Mouse (Mus musculus) left cerebral cortex, postnatal 10 days (tissue): Measurements from ENCODE around the gene Smpd1. TPM values are rescaled to one million over a fixed set of nuclear protein-coding genes. Genes with fewer than 3 reads are reported as not detected.

Experiments
- DNase-seq, 2 experiments: peaks; one replicate each; pipeline ENCODE4 v3.0.0; 2021 to 2022; ENCODE audit warnings: low spot score in 2 of 2, mixed read lengths in 1 of 2; ENCODE audit errors: extremely low spot score in 1 of 2
- intact Hi-C: fragments of 180-260 bp; cut with DNase I; formaldehyde crosslinking; loops from one replicate; pipeline ENCODE4 v1.15.1; 2025
- total RNA-seq, 2 experiments: library from RNA; stranded (reverse); gene quantifications; 2 replicates each; pipeline ENCODE4 v1.2.3; 2021

Gene Smpd1
- total RNA-seq, 2 experiments from 2014 or later, result 99.5 to 101 TPM

DNA sequence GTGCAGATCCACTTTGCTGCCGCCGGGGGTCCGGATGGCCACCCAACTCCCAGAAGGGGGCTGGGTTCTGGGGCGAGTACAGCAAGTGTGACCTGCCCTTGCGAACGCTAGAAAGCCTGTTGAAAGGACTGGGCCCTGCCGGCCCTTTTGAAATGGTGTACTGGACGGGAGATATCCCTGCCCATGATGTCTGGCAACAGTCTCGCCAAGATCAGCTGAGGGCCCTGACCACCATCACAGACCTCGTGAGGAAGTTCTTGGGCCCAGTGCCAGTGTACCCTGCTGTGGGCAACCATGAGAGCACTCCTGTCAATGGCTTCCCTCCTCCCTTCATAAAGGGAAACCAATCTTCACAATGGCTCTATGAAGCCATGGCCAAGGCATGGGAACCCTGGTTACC lies 1.4 kb downstream of the Smpd1 start:
- intact Hi-C loops, result loop anchor here (5.0 to 10.0 kb wide), 2 partner anchors 189 to 252 kb away; partner anchors contain the start of gene Taf10
- DNase-seq, result no peak

DNA sequence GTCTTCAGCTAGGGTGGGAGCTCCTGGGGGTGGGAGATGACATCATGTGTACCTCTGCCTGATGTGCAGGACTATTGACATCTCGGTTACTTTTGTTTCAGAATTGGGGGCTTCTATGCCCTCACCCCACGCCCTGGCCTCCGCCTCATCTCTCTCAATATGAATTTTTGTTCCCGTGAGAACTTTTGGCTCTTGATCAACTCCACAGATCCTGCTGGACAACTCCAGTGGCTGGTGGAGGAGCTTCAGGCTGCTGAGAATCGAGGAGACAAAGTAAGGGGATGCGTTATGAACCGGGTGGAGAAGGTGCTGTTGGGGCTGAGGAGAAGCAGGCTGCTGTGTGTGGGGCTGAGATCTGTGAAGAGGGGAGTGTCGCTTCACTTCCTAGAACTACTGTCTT lies 2.2 kb downstream of the Smpd1 start:
- intact Hi-C loops, result loop anchor here (5.0 to 10.0 kb wide), 2 partner anchors 188 to 251 kb away; partner anchors contain the start of gene Taf10
- no peak for DNase-seq

DNA sequence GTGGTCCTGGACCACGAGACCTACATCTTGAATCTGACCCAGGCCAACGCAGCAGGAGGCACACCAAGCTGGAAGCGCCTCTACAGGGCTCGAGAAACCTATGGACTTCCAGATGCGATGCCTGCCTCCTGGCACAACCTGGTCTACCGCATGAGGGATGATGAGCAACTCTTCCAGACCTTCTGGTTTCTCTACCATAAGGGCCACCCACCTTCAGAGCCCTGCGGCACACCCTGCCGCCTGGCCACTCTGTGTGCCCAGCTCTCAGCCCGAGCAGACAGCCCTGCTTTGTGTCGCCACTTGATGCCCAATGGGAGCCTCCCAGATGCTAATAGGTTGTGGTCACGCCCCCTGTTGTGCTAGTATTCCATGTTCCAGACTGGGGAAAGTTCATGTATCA lies 3.5 kb downstream of the Smpd1 start:
- no peak for DNase-seq

DNA sequence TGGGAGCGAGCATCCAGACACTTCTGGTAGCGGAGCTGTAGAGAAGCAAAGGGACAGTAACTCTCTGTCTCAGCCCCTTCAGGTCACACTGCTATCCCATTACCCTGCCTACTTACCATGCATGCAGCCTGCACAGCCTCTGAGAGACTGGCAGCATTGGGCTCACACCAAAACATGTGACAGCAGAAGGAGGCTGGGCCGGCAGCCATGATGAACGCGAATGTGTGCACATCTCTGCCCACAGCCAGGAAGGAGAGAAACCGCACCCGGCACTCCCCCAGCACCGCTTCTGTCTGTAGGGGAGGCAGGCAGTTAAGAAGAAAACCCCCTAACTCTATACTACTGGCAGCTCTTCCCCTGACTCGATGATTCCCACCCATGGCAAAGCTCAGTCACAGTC lies 4.9 kb downstream of the Smpd1 start:
- DNase-seq, result no peak
- intact Hi-C loops, result loop anchor here (5.0 to 10.0 kb wide), 2 partner anchors 186 to 248 kb away; partner anchors contain the start of gene Taf10

More for the DNA sequence above, 3.5 kb downstream of the Smpd1 start:
- intact Hi-C loops, result loop anchor here (5.0 to 10.0 kb wide), 2 partner anchors 187 to 250 kb away; partner anchors contain the start of gene Taf10

DNA sequence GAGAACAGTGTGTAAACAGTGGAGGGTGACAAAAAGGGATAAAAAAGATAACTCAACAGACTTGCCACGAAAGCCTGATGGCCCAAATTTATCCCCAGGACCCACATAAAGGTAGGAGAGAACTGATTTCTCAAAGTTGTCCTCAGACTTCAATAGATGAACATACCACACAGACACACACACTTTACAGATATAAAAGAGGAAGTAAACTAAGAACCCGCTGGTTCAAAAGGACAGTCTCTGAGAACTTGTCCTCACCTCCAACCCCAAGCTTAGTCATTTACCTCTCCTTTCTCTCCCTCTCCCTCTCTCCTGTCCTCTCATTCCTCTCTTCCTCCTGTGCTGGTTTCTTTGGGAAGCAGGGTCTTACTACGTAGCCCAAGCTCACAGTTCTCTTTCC lies 8.2 kb downstream of the Smpd1 start:
- no peak for DNase-seq
- intact Hi-C loops, result no loop called here

DNA sequence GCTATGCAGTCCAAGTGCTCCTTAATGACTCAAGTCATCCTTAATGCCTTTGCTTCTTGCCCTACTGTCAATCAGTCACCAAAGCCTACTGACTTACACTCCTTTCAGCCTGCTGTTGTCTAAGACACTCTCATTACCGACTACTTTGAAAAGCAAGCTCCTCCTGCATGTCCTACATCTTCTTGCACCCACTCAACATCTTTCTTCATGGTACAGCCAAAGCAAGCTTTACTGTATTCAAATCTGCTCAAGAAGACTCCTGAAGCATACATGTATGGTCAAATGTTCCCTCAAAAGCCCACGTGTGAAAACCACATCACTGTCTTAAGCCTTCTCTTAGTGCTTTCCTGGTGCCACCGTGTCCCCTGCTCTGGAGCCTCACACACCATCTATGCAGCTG lies 9.2 kb downstream of the Smpd1 start:
- DNase-seq, result no peak
- intact Hi-C loops, result no loop called here

DNA sequence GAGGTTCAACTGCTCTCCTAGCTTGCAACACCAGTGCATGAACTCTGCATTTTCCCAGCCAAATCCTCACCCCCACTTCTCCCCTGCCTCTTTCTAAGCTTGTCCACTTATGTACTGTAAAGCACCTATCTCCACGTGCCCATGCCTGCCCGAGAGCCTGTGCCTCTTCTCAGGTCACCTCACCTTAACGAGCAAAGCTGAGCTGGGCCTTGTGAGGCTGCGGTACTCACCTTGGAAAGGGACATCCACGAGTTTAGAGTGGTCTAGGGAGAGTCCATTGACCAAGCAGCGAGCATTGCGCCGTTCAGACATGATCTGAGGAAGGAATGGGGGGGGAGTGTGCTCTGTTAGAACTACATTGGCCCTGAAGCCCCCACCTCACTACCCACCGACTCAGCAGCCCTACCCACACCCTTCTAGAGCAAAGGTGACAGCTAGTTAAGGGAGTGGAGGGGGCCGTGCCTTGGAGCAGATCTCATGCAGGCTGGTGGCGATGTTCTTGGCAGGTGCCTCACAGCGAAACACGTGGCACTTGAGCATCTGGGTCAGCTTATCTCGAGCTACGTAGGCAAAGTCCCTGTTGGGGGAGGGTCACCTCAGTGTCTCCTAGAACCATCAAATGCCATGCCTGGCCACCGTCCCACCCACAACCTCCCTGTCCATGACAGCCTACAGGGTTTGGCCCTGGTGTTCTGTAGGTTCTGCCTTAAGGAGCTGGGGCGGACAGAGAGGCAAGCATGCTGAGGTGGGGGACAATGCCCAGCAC lies 11.1 kb downstream of the Smpd1 start:
- intact Hi-C loops, result no loop called here
- no peak for DNase-seq

DNA sequence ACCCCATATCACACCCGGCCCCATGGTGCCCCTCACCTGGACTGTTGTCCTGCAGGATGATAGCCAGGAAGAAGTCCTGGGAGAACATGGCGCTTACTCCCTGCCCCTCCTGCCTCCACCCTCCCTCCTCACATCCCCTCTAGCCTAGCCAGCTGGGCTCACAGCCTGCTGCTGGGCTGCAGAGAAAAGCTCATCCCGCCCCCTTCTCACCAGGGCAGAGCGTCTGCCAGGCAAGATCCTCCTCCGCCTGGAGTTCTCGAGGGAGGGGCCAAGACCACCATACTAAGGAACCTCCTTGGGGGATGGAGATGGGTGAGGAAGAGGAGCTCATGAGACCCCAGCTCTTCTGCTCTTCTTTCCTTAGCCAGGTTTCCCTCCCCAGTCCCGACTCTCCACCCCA lies 14.4 kb downstream of the Smpd1 start:
- DNase-seq, result peak in 1 of 2 experiments; percentile 85
- intact Hi-C loops, result no loop called here

DNA sequence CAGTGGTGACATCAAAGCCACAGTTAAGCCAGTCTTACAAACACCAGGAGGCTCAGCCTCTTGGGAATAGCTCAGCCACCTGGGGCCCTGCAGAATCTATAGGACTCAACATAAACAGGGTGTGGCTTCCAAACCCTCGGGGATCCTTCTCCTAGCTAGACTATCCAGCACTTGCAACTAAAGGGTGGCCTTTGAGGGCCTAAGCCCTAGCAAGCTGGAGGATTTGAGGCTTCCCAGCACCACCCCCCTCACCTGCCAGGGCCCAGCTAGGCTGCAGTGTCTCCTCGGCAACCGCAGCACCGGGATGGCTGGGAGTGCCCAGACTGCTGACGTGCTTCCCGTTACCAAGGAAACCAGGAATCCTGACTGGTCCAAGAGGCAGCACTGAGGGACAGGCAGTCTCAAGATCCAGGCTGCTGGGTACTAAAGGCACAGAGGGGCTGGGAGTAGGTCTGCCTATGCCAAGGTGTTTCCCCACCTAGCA lies 14.9 kb downstream of the Smpd1 start:
- intact Hi-C loops, result no loop called here
- DNase-seq, result peak; percentile 79 to 86

DNA sequence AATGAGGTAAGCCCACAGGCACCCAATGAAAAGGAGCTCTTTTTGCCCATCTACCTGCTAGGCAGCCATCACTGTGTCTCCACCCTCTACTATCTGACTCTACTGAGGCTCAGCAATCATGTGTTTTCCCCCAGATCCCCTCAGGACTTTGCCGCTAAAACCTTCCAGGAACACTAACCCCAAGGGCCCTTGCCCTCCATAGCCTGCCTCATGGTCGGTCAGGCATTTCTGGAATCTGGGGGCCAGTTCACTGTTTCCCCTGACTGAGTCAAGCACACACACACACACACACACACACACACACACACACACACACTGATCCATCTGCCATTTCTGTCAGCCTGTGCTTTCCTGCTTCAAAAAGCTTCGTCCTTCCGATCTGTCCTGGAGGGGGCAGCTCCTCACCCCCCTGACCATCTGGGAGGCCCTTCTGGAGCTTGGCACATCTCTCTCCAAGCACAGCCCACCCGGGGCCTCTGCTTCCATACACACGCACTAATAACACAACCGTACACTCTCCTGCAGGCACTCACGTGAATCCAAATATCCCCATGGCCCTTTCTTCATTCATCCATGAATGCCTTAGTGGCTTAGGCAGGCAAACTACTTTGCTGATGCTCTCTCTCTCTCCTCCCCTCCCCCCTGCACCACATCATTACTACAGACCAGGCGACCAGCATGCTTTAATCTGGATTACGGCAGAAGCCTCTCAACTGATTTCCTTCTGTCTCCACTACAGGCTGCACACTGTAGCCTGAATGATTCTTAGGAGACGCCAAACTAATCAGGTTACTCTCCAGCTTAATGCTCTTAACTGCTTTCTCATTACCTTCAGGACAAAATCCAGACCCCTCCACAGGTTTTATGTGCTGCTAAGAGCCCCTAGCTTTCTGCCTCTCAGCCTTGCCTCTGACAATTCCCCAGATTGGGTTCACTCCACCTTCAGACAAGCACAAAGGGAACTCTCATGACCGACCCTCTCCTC lies 15.6 kb downstream of the Smpd1 start:
- DNase-seq, result peak in 1 of 2 experiments; percentile 55

DNA sequence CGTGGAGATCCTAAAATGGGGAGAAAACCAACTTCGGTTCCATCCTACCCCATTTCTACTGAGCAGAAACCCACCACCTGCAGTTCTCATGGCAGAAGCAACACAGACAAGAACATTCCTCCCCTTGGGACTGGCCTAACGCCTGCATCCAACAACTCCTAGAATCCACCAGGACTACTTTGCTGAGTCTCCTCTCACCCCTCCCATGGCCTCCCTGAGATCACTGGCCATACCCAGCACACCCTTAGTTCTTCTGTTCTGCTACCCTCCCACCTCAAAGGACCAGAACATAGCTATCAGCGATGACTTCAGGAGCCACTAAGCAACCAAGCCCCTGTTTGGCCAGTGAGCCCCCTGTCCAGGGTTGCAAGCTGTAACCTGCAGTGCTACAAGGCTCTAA lies 16.6 kb downstream of the Smpd1 start:
- no peak for DNase-seq
- intact Hi-C loops, result no loop called here

More for the DNA sequence above, 15.6 kb downstream of the Smpd1 start:
- intact Hi-C loops, result no loop called here

DNA sequence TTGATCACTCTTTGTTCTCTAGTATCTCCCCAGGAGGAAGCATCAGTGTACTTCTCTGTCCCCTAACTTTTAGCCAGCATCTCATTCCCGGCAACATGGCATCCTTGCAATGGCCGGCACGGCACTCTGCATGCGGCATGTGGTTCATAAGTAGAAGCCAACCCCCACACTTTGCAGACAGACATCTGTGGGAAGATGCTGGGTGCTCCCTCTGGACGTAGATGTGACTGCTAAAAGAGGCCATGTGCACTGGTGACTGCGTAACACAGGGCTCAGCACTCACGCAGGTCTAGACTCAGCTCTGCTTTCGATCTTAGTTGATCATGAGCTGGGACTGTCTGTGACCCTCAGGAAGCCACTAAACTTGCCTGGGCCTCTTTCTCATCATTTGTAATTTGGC lies 18.8 kb downstream of the Smpd1 start:
- DNase-seq, result no peak
- intact Hi-C loops, result no loop called here

DNA sequence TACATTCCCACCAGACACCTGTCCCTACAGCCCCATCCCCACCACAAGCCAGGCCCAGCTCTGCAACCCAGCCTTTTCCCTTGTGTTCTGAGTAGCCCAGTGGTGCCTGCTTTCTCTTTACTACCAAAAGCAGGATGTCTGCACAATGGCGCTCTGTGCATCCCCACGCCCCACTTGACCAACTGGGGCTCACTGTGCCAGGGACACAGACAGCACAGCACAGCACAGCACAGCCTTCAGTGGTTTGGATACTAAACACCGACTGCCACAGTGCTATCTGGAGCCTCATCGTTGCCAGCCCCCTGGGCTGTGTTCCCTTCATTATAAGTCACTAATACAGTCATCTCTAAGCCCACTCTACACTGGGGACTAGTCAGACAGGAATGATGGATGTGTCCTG lies 20.4 kb downstream of the Smpd1 start:
- intact Hi-C loops, result no loop called here
- DNase-seq, result no peak

DNA sequence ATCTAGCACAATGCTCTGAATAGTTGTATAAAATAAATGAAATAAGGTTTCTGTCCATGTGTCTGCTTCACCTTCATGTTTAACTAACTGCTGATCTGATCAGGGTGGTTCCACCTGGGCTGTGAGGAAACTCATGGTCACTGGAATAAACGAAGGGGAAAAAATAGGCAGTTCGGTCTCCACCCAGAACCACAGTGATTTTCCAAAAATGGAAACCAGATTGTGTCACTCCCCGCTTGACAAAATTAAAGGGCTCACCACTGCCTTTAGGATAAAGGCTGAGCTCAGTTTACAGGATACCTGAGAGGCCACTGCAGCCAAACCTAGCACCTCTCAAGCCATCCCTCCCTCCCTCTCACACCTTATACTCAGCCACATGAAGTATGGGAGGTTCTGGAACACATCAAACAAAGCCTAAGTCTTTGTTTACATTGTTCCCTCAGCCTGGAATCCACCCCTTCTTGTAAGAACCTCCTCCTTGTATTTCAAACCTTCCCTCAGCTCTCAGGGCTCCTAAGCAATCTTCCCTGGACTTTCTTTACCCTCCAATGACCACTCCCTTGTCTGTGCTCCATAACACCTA lies 22.1 kb downstream of the Smpd1 start:
- intact Hi-C loops, result loop anchor here (5.0 kb wide), 1 partner anchor 56 kb away; the partner anchor contains the start of gene Trim3
- no peak for DNase-seq

DNA sequence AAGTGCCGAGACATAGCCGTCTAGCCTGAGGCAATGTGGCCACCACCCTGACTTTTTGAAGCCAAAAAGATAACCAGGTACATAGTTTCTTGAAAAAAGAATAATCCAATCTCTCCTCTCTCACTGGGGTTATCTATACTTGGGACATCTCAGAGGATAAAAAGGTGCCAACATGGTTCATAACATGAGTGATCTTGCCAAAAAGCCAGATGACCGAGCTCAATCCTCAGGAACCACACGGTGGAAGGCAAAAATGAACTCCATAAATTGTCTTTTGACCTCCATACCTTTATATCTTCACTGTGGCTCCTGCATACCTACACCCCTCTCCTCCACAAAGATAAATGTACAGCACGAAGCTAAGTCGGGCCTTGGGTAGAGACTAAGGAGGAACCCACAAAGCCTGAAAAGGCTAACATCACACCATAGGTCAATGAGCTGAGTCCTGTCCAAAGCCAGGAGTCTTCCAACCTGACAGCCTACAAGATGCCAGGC lies 23.3 kb downstream of the Smpd1 start:
- DNase-seq, result no peak
- intact Hi-C loops, result loop anchor here (5.0 kb wide), 1 partner anchor 55 kb away; the partner anchor contains the start of gene Trim3

DNA sequence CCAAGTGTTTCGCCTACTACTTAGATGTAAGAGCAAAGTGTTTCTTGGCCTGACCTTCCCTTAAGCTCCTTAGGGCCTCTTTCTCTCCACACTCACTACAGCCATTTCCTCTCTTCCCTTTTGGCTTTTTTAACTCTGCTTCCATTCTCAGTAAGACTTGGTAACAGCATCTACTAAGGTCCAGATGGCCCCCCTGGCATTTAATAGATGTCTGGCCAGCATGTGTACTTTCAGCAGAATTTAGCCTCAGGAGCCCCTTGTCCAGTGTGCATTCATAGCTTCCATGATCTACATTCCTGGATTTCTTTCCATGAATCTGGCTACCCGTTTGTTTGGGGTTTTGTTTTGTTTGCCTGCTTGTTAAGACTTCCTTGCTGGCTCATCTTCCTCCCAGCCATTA lies 24.3 kb downstream of the Smpd1 start:
- no peak for DNase-seq
- intact Hi-C loops, result loop anchor here (5.0 kb wide), 1 partner anchor 54 kb away; the partner anchor contains the start of gene Trim3

DNA sequence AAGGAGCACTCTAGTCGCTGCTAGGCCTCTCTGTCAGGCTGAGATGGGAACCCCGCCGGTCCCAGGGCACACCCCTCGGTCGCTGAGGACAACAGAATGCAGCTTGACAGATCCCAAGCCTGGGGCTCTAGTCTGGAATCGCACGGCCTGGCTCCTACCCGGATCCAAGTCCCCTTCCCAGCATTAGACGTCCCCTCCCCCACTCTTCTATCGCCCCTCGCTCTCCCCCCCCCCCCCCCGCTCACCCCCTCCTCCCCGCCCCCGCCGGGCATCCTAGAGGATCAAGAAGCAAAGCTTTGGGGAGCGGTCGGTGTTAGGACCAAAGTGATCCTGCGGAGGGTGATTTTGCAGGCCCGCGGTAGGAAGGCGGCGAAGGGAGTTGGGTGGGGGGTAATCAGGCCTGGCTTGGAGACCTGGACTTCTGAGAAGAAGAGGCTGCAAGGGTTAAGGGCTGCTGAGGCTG lies 26.5 kb downstream of the Smpd1 start:
- intact Hi-C loops, result no loop called here
- DNase-seq, result peak in 1 of 2 experiments; percentile 51

DNA sequence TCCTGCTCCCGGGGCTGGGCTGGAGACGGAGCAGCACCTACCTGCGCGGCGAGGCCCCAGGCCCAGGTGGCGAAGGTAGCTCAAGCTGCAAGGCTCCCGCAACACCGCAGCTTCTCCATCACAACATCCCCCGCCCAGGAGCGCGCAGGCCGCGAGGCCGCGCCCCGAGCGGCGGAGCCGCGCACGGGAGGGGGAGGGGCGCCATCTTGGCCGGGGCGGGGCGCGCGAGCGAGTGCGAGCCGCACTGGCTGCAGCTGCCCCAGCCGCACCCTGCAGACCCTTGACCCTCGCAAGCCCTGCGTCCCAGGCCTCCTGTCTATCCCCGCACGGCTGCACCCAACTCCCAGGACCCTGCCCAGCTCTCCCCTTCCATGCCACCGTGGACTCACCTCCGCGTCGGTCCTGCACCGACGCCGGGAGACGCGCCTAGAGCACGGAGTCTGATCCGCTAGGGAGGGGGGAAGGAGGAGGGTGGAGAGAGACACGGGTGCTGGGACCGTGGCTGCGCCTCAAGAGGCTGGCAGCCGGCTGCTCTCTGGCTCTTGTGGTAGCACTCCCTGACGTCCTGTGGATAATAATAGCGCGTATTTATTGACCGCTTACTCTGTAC lies 27.0 kb downstream of the Smpd1 start, which contains the start of gene Apbb1:
Gene Apbb1, minus strand, starts transcription at position 560 of the 610 bp plus-strand sequence.
- peak; percentile 58 to 85 for DNase-seq
- intact Hi-C loops, result no loop called here
